Mouse (Mus musculus) kidney, adult 2 months (tissue): ENCODE measurements around the gene Prpsap1. TPM values are rescaled to one million over a fixed set of nuclear protein-coding genes. Genes with fewer than 3 reads are reported as not detected.

Experiments used
- DNase-seq: peaks from one replicate; pipeline ENCODE4 v3.0.0; 2021
- H3K27ac ChIP-seq: fragments of 200-500 bp; 2 replicates; pipeline ENCODE4 v1.5.1; 2012; ENCODE audit warnings: low read depth, low read length, control low read depth, inconsistent platforms; ENCODE audit not compliant: insufficient read depth
- H3K27me3 ChIP-seq: fragments of 200-500 bp; replicated peaks from 2 replicates; pipeline ENCODE4 v1.6.1; 2012; ENCODE audit warnings: mild to moderate bottlenecking, moderate library complexity, low read length, inconsistent platforms; ENCODE audit not compliant: control insufficient read depth, insufficient read depth
- H3K36me3 ChIP-seq: fragments of 200-500 bp; 2 replicates; pipeline ENCODE4 v1.6.1; 2012; ENCODE audit warnings: mild to moderate bottlenecking, moderate library complexity, low read length, inconsistent platforms; ENCODE audit not compliant: control insufficient read depth, insufficient read depth
- H3K4me1 ChIP-seq: fragments of 200-500 bp; 2 replicates; pipeline ENCODE4 v1.6.1; 2011; ENCODE audit warnings: low read length; ENCODE audit not compliant: control insufficient read depth, insufficient read depth
- H3K4me3 ChIP-seq: fragments of 200-500 bp; 2 replicates; pipeline ENCODE4 v1.5.1; 2011; ENCODE audit warnings: mild to moderate bottlenecking, low read depth, low read length, control low read depth; ENCODE audit not compliant: insufficient read depth
- CTCF ChIP-seq: fragments of 200-500 bp; conservative IDR thresholded peaks from 2 replicates; pipeline ENCODE4 v1.5.1; 2011; ENCODE audit warnings: low read depth, mild to moderate bottlenecking, control low read depth, low read length, moderate library complexity, mixed read lengths; ENCODE audit not compliant: insufficient read depth, insufficient read length
- POLR2A ChIP-seq: fragments of 200-500 bp; IDR thresholded peaks from one replicate; pipeline ENCODE4 v1.6.1; 2011; ENCODE audit warnings: low read depth, low read length, control low read depth
- WGBS: fragments of 180-500 bp; shearing (Covaris S2); methylation state at CpG from one replicate; pipeline ENCODE4 v1.1.7; 2018; 5-methylcytosine and 5-hydroxymethylcytosine counted together
- polyA plus RNA-seq: library from polyadenylated mRNA; depleted of rRNA; stranded (reverse); fragments of >200 nt; gene quantifications from 2 replicates; pipeline ENCODE4 v1.2.3, GENCODE M21; 2012

Gene Prpsap1
- polyA plus RNA-seq, 1 experiment: 87.5 TPM

DNA sequence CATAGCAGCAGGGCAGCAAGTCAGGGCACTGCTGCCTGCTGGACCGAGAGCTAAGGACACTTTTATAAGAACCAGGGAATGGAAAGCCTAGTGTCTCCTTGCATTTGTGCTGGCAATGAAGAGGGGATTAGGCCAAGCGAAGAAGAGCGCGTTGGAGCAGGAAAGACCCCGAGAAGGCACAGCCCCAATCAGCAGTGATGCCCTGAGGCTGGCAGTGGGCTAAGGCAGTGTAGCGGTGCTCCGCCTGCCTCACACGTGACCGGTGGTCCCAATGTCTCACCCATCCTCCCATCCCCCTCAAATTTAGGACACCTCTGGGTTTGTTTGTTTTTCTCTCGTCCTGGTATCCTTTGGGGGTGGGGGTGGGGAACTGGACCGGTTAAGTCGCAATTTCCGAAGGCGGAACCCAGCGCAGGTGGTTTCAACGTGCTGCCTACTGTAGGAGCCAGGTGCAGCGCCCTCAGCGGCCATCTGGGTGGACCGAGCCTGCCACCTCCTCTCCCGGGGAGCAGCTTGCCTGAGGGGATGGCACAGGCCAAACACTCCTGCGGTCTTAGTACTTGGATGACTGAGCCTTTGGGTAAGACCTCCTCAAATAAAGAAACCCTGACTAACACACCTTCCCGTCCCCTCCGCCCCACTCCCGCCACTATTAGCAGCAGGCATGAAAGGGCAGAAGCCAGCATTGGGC is 21.5 kb upstream of the Prpsap1 start:
- H3K4me3 ChIP-seq: no peak overlapping the region
- H3K4me1 ChIP-seq: no peaks in the 10 kb centered on the region
- DNase-seq: peak; percentile 20
- no peaks in the 10 kb centered on the region for H3K27me3 ChIP-seq
- TF ChIP-seq POLR2A (no peak), CTCF (no peak; the same call in 1 of the 2 replicates)
- H3K36me3 ChIP-seq: no peaks in the 10 kb centered on the region
- H3K27ac ChIP-seq: no peak overlapping the region
- 33% methylated on average over 24 of the region's 24 CpGs for WGBS

DNA sequence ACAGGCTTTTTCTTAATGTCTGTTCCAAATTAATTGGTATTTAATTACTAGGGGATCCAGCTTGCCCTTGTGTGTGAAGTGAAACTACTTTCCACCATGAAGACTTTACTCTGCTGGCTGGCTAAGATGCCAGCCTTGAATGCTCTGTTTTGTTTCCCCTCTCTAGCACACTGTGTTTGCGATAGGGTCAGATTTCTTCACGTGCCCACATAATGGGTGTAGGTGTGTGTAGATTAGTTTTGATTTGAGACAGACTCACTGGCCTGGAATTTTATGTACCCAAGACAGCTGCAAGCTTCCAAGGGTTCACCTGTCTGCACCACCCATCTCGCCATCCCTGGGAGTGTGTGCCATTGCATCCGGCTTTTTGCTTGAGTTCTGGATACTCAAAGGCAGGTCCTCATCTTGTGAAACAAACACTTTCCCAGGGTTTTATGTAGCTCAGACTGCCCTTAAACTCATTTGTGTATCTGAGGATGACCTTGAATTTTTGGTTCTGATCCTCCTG is 19.6 kb upstream of the Prpsap1 start:
- TF ChIP-seq POLR2A: no peak
- TF ChIP-seq CTCF: no peak
- DNase-seq: no peak
- WGBS: 59% methylated on average over 4 of the region's 4 CpGs
- no peaks in the 10 kb centered on the region for H3K4me1 ChIP-seq
- no peak overlapping the region for H3K4me3 ChIP-seq
- H3K27me3 ChIP-seq: no peaks in the 10 kb centered on the region
- no peaks in the 10 kb centered on the region for H3K36me3 ChIP-seq
- no peak overlapping the region for H3K27ac ChIP-seq

DNA sequence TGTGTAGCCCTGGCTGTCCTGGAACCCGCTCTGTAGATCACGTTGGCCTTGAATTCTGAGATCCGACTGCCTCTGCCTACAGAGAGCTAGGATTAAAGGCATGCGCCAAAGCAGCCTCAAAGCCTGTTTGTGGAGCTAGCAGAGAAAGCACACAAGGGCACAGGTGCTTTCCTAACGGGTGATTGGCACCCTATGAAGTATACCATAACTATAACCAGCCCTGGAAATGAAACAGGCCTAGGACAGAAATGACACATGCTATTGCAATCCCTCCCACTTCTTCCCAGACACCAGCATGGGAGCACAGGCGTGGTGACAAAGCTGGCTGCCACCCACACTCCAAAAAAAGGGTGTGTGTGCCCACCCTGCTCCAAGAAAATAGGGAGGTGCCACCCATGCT is 19.0 kb upstream of the Prpsap1 start:
- no peaks in the 10 kb centered on the region for H3K27me3 ChIP-seq
- DNase-seq: no peak
- no peaks in the 10 kb centered on the region for H3K36me3 ChIP-seq
- no peaks in the 10 kb centered on the region for H3K4me1 ChIP-seq
- TF ChIP-seq POLR2A (no peak), CTCF (no peak)
- WGBS: 89% methylated on average over 6 of the region's 6 CpGs
- no peak overlapping the region for H3K27ac ChIP-seq
- no peak overlapping the region for H3K4me3 ChIP-seq

DNA sequence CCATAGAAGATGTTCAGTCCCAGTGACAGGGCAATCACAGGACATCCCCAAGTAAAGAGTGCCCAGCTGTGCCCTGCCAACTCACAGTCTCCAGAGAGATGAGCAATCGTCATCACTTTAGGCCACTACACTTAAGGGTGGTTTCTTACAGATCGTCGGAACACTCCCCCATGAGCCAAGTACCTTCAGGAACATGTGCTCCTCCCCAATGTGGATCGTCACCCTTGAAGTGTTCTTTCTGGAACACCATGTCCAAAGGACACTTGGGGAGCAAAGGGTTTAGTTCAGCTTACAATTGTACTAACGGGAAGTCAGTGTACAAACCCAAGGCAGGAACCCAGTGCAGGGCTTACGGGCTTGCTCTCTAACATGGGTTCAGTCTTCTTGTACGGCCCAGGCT is 18.2 kb upstream of the Prpsap1 start:
- no peak for TF ChIP-seq CTCF
- no peak for TF ChIP-seq POLR2A
- DNase-seq: no peak
- Histone ChIP-seq H3K27ac (no peak overlapping the region), H3K27me3 (no peaks in the 10 kb centered on the region), H3K36me3 (no peaks in the 10 kb centered on the region), H3K4me1 (no peaks in the 10 kb centered on the region), H3K4me3 (no peak overlapping the region)
- WGBS: 75% methylated on average over 7 of the region's 7 CpGs

DNA sequence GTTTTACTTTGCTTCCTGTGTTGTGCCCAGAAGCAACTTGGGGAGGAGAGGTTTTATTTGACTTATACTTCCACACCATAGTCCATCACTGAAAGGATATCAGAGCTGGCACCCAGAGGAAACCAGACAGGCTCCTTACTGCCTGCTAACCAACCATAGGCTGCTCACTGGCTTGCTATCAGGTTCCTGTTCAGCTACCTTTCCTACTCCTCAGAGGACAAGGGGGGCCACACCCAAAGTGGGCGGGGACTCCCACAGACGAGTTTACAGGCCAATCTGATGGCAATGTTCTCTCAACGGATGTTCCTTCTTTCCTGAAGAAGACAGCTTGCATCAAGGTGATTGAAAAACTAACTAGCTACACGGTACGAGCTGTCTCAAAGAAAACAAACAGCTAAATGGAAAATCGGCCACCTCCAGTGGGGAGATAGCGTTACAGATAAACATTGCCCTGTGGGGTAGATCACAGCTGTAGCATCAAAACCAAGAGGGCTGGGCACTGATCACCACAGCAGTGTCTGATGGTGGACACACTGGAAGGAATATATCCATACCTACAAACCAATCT is 17.4 kb upstream of the Prpsap1 start:
- Histone ChIP-seq H3K36me3 (no peaks in the 10 kb centered on the region), H3K4me1 (no peaks in the 10 kb centered on the region), H3K4me3 (no peak overlapping the region), H3K27ac (no peak overlapping the region), H3K27me3 (no peaks in the 10 kb centered on the region)
- no peak for TF ChIP-seq POLR2A
- TF ChIP-seq CTCF: no peak
- WGBS: 56% methylated on average over 7 of the region's 7 CpGs
- no peak for DNase-seq

DNA sequence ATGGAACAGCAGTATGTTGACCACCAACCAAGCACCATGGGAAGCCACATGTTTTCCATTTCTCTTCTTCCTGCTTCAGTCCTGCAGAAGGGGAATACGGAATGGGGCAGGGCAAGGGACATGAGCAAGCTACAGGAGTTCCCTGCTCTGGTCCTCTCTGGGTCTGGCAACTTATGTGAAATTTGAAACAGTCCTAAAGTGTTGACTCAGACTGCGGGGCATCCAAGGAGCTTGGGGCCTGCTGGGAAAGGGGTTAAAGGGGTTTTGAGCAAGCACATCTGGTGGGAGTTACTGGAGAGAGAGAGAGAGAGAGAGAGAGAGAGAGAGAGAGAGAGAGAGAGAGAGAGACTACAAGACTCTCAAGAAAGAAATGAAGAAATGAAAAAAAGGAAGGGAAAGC is 14.7 kb upstream of the Prpsap1 start:
- 64% methylated on average over 2 of the region's 2 CpGs for WGBS
- no peaks in the 10 kb centered on the region for H3K27me3 ChIP-seq
- DNase-seq: no peak
- no peaks in the 10 kb centered on the region for H3K4me1 ChIP-seq
- H3K4me3 ChIP-seq: no peak overlapping the region
- TF ChIP-seq CTCF (no peak), POLR2A (no peak)
- H3K27ac ChIP-seq: no peak overlapping the region
- no peaks in the 10 kb centered on the region for H3K36me3 ChIP-seq

DNA sequence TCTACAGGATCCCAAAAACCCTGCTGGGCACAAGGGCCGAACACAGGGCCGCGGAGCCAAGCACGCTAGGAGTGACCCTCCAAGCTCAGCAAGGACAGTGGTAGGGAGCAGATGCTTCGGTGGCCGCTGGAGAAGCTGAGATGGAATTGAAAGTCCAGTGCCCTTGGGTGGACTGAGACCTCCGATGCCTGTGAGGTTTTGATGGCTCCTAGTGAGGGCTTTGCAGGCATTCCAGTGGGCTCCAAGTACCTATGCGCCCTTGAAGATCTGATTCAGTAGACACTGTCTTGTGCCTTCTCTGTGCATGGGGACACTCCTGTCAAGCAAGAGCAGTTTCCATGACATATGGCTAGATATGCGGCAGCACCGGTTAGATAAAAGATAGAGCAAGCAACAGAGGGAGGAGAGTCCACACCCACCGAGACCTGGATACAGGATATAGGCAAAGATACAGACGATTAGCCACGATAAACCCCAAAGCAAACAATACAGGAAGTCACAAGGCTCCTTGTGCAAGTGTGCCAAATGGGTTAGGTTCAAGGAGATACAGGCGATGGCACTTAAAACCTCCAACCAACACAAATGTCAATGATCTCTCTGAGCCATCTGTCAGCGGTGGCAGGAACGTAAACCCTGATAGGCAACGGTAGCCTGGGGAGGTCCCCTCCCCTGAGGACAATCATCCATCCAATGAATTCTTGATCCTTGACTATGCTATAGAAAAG is 12.3 kb upstream of the Prpsap1 start:
- Histone ChIP-seq H3K27me3 (no peaks in the 10 kb centered on the region), H3K36me3 (no peaks in the 10 kb centered on the region), H3K27ac (no peak overlapping the region), H3K4me3 (no peak overlapping the region), H3K4me1 (peaks cover 8% of the 10 kb centered on the region; the same call in 1 of the 2 replicates)
- WGBS: 77% methylated on average over 17 of the region's 17 CpGs
- TF ChIP-seq CTCF: no peak
- no peak for TF ChIP-seq POLR2A
- no peak for DNase-seq
